Mouse (Mus musculus): ENCODE data around the gene Cbr4.

Cbr4 gene

GRCm38 (mm10) chr8:61488631-61489030 is 1.1 kb downstream of the Cbr4 start:
- no peak for DNase-seq (ENCODE audit: low spot score)

GRCm38 (mm10) chr8:61497110-61497509 is 9.6 kb downstream of the Cbr4 start:
- no peak for DNase-seq (ENCODE audit: low spot score)

GRCm38 (mm10) chr8:61499035-61499434 is 11.5 kb downstream of the Cbr4 start:
- no peak for DNase-seq (ENCODE audit: low spot score)

GRCm38 (mm10) chr8:61500914-61501313 is 13.4 kb downstream of the Cbr4 start:
- DNase-seq (ENCODE audit: low spot score), result no peak

GRCm38 (mm10) chr8:61502277-61502676 is 14.7 kb downstream of the Cbr4 start:
- DNase-seq (ENCODE audit: low spot score), result no peak

GRCm38 (mm10) chr8:61515110-61515930 is 27.8 kb downstream of the Cbr4 start:
- DNase-seq (ENCODE audit: low spot score), result no peak

- DNase-seq (ENCODE audit: low spot score), result peak; percentile 57
These were observed 28.6 kb downstream of the Cbr4 start for GRCm38 (mm10) chr8:61515931-61516744.

- no peak for DNase-seq (ENCODE audit: low spot score)
These were observed 29.4 kb downstream of the Cbr4 start for GRCm38 (mm10) chr8:61516745-61517501.

- DNase-seq (ENCODE audit: low spot score), result no peak
These were observed 30.1 kb downstream of the Cbr4 start for GRCm38 (mm10) chr8:61517502-61518185.

- peak; percentile 6 for DNase-seq (ENCODE audit: low spot score)
These were observed 34.6 kb downstream of the Cbr4 start for GRCm38 (mm10) chr8:61522132-61522531.

GRCm38 (mm10) chr8:61527037-61527436 is 39.5 kb downstream of the Cbr4 start:
- no peak for DNase-seq (ENCODE audit: low spot score)

- DNase-seq (ENCODE audit: low spot score), result no peak
These were observed 40.7 kb downstream of the Cbr4 start for GRCm38 (mm10) chr8:61528197-61528596.

GRCm38 (mm10) chr8:61528642-61529041 is 41.1 kb downstream of the Cbr4 start:
- no peak for DNase-seq (ENCODE audit: low spot score)

GRCm38 (mm10) chr8:61531944-61532795 is 44.6 kb downstream of the Cbr4 start:
- DNase-seq (ENCODE audit: low spot score), result no peak

- no peak for DNase-seq (ENCODE audit: low spot score)
These were observed 45.3 kb downstream of the Cbr4 start for GRCm38 (mm10) chr8:61532831-61533230.

- no peak for DNase-seq (ENCODE audit: low spot score)
These were observed 45.9 kb downstream of the Cbr4 start for GRCm38 (mm10) chr8:61533356-61533926.

- DNase-seq (ENCODE audit: low spot score), result no peak
These were observed 47.9 kb downstream of the Cbr4 start for GRCm38 (mm10) chr8:61535472-61535871.

GRCm38 (mm10) chr8:61537471-61537870 is 49.9 kb downstream of the Cbr4 start:
- no peak for DNase-seq (ENCODE audit: low spot score)

- peak; percentile 72 for DNase-seq (ENCODE audit: low spot score)
These were observed 52.4 kb downstream of the Cbr4 start for GRCm38 (mm10) chr8:61539828-61540500.

GRCm38 (mm10) chr8:61549585-61549984 is 62.1 kb downstream of the Cbr4 start:
- no peak for DNase-seq (ENCODE audit: low spot score)
